Mouse (Mus musculus) ES-Bruce4 (cell line): Measurements from ENCODE around the gene Itga10.

Experiments
- CTCF ChIP-seq: IDR thresholded peaks from one replicate; pipeline ENCODE4 v1.8.1; 2011; ENCODE audit warnings: low read depth, low read length
- EP300 ChIP-seq: IDR thresholded peaks from 2 replicates; pipeline ENCODE4 v1.6.1; 2011; ENCODE audit warnings: low read depth, low read length; ENCODE audit not compliant: insufficient read depth
- POLR2A ChIP-seq: IDR thresholded peaks from one replicate; pipeline ENCODE4 v1.8.1; 2011; ENCODE audit warnings: low read length; ENCODE audit not compliant: insufficient read depth

DNA sequence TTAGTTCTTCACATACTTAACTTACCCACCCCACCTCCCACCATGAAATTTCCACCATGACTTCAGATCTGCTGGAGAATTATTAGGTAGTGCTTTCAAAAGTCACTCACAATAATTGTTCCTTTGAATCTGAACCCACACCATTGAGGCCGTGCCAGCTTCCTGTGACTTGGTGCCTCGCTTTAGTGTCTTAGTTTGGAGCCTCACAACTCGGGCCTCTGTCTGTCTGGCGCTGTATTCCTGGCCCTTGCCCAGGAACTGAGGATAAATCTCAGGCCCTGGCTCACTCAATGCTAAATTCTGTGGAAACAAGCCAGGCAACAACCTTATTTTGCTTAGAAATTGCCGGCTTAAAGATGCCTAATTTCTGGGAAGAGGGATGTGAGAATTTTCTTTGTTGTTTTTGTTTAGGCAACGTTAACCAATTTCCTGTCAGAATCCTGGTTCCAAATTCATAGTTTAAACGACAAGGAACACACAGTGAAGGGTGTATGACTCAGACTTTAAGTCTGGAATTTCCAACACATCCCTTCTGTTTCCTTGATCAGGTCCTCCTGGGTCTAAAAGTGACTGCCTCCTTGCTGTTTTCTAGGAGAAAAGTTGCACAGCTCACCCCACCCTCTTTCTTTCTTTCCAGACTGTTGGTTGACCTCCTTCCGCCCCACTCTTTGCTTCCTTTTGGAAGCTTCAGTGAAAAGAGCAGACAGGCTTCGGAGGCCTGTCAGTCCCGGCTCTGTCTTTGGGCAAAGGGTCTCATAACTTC lies 43.3 kb upstream of the Itga10 start:
- TF ChIP-seq POLR2A (no peak), CTCF (no peak), EP300 (no peak)
